Mouse (Mus musculus): ENCODE results near the gene Cyba.

GRCm38 (mm10) chr8:122430646-122431045 is 2.1 kb downstream of the Cyba start:
- TF ChIP-seq POLR2A (IDR thresholded peaks at IDR 0.05; ENCODE audit: extremely low read depth, insufficient read depth, low read length) (no peak), CTCF (IDR thresholded peaks at IDR 0.05; ENCODE audit: low read depth, low read length) (no peak)
